Mouse (Mus musculus) neural tube, embryonic 10.5 days (tissue): ENCODE data around the gene Cdiptos.
A peak's percentile ranks its signal among the peaks of the same experiment; 100 is the strongest.

Experiments used
- DNase-seq: peaks from one replicate; pipeline ENCODE4 v3.0.0-alpha.2; 2017; ENCODE audit warnings: low spot score; ENCODE audit errors: extremely low spot score

Cdiptos gene

GRCm38 (mm10) chr7:127014320-127014719, 38.4 kb upstream of the Cdiptos start, which contains the start of gene Mvp:
Mvp (minus strand) TSS chr7:127014621.
- peak; percentile 26 for DNase-seq

- DNase-seq, result no peak
These were observed 37.5 kb upstream of the Cdiptos start for GRCm38 (mm10) chr7:127013385-127013784.

GRCm38 (mm10) chr7:127012845-127013244, 36.9 kb upstream of the Cdiptos start:
- no peak for DNase-seq

GRCm38 (mm10) chr7:127012374-127012773, 36.5 kb upstream of the Cdiptos start:
- DNase-seq, result no peak

GRCm38 (mm10) chr7:127011717-127012116, 35.8 kb upstream of the Cdiptos start:
- DNase-seq, result no peak

GRCm38 (mm10) chr7:127011051-127011450, 35.2 kb upstream of the Cdiptos start:
- DNase-seq, result no peak

GRCm38 (mm10) chr7:127009307-127010085, 33.6 kb upstream of the Cdiptos start:
- no peak for DNase-seq

GRCm38 (mm10) chr7:127008239-127009019, 32.5 kb upstream of the Cdiptos start:
- DNase-seq, result no peak

GRCm38 (mm10) chr7:127007313-127008024, 31.6 kb upstream of the Cdiptos start:
- no peak for DNase-seq

- no peak for DNase-seq
These were observed 28.4 kb upstream of the Cdiptos start for GRCm38 (mm10) chr7:127004122-127004875.

- no peak for DNase-seq
These were observed 27.7 kb upstream of the Cdiptos start for GRCm38 (mm10) chr7:127003620-127004019.

GRCm38 (mm10) chr7:126999568-126999967, 23.7 kb upstream of the Cdiptos start:
- no peak for DNase-seq

GRCm38 (mm10) chr7:126996449-126996848, 20.6 kb upstream of the Cdiptos start:
- DNase-seq, result no peak

GRCm38 (mm10) chr7:126988816-126989215, 12.9 kb upstream of the Cdiptos start:
- DNase-seq, result no peak

- no peak for DNase-seq
These were observed 10.4 kb upstream of the Cdiptos start for GRCm38 (mm10) chr7:126986319-126986718.

GRCm38 (mm10) chr7:126984667-126985444, 9.0 kb upstream of the Cdiptos start:
- DNase-seq, result no peak

GRCm38 (mm10) chr7:126983113-126983512, 7.2 kb upstream of the Cdiptos start:
- no peak for DNase-seq

- DNase-seq, result no peak
These were observed 6.2 kb upstream of the Cdiptos start for GRCm38 (mm10) chr7:126982054-126982453.

- no peak for DNase-seq
These were observed 5.7 kb upstream of the Cdiptos start for GRCm38 (mm10) chr7:126981601-126982000.

GRCm38 (mm10) chr7:126978841-126979240, 2.9 kb upstream of the Cdiptos start:
- DNase-seq, result no peak
